Mouse (Mus musculus) MEL (cell line): ENCODE data around the gene Tarbp2. TPM values are rescaled to one million over a fixed set of nuclear protein-coding genes. Genes with fewer than 3 reads are reported as not detected.

ENCODE experiments used
- DNase-seq: peaks from one replicate; pipeline ENCODE4 v3.0.0; 2011; ENCODE audit warnings: low read depth, low spot score
- H3K27ac ChIP-seq: 2 replicates; pipeline ENCODE4 v1.5.1; 2012; ENCODE audit warnings: low read depth, mild to moderate bottlenecking, control low read depth, low read length, moderate library complexity; ENCODE audit not compliant: control insufficient read depth
- H3K27me3 ChIP-seq, 2 experiments: fragments of 150-350 bp in 1 of 2; sonication (generic) in 1 of 2; 2 replicates each; pipeline ENCODE4 v1.6.1; 2012; ENCODE audit warnings: low read length in 2 of 2, mild to moderate bottlenecking in 2 of 2, improper control_type of control experiment in 1 of 2, moderate library complexity in 1 of 2; ENCODE audit not compliant: insufficient read depth in 2 of 2, control insufficient read depth in 1 of 2
- H3K36me3 ChIP-seq, 2 experiments: 2 replicates each; pipeline ENCODE4 v1.6.1; 2012 to 2014; ENCODE audit warnings: low read length in 2 of 2, improper control_type of control experiment in 1 of 2, inconsistent platforms in 1 of 2, mild to moderate bottlenecking in 1 of 2; ENCODE audit not compliant: insufficient read depth in 2 of 2, control insufficient read depth in 1 of 2
- H3K4me1 ChIP-seq, 2 experiments: fragments of 150-350 bp in 1 of 2; sonication (generic) in 1 of 2; 2 replicates each; pipeline ENCODE4 v1.6.1; 2012; ENCODE audit warnings: low read length in 2 of 2, improper control_type of control experiment in 1 of 2, mild to moderate bottlenecking in 1 of 2; ENCODE audit not compliant: insufficient read depth in 2 of 2, control insufficient read depth in 1 of 2
- H3K4me3 ChIP-seq, 2 experiments: fragments of 150-350 bp in 1 of 2; sonication (generic) in 1 of 2; 2 replicates each; pipeline ENCODE4 v1.5.1; 2012; ENCODE audit warnings: low read depth in 2 of 2, low read length in 2 of 2, mild to moderate bottlenecking in 2 of 2, moderate library complexity in 2 of 2, control low read depth in 1 of 2, improper control_type of control experiment in 1 of 2; ENCODE audit not compliant: control insufficient read depth in 1 of 2, insufficient read depth in 1 of 2
- H3K79me2 ChIP-seq: 2 replicates; pipeline ENCODE4 v1.6.1; 2012; ENCODE audit warnings: mild to moderate bottlenecking, low read length, moderate library complexity; ENCODE audit not compliant: control insufficient read depth, poor library complexity, insufficient read depth
- H3K9ac ChIP-seq: 2 replicates; pipeline ENCODE4 v1.6.1; 2012; ENCODE audit warnings: low read depth, mild to moderate bottlenecking, control low read depth, low read length, moderate library complexity; ENCODE audit not compliant: control insufficient read depth, poor library complexity, severe bottlenecking
- H3K9me3 ChIP-seq: fragments of 150-350 bp; sonication (generic); replicated peaks from 2 replicates; pipeline ENCODE4 v1.6.1; 2012; ENCODE audit warnings: mild to moderate bottlenecking, low read length, improper control_type of control experiment, moderate library complexity; ENCODE audit not compliant: insufficient read depth
- BHLHE40 ChIP-seq: IDR thresholded peaks from 2 replicates; pipeline ENCODE4 v1.6.1; 2012; ENCODE audit warnings: low read depth, mild to moderate bottlenecking, inconsistent platforms, low read length, improper control_type of control experiment, borderline replicate concordance
- CHD1 ChIP-seq: IDR thresholded peaks from 2 replicates; pipeline ENCODE4 v1.6.1; 2012; ENCODE audit warnings: low read depth, mild to moderate bottlenecking, inconsistent platforms, low read length, improper control_type of control experiment
- CHD2 ChIP-seq: IDR thresholded peaks from 2 replicates; pipeline ENCODE4 v1.6.1; 2011; ENCODE audit warnings: low read length, improper control_type of control experiment
- CTCF ChIP-seq, 3 experiments: IDR thresholded peaks in 2 of 3; conservative IDR thresholded peaks in 1 of 3; 2 replicates each; pipeline ENCODE4 v1.5.1; 2011 to 2012; ENCODE audit warnings: low read length in 3 of 3, low read depth in 2 of 3, mild to moderate bottlenecking in 2 of 3, improper control_type of control experiment in 1 of 3, inconsistent platforms in 1 of 3, mixed read lengths in 1 of 3, moderate library complexity in 1 of 3; ENCODE audit not compliant: control insufficient read depth in 1 of 3, insufficient read depth in 1 of 3, poor library complexity in 1 of 3, severe bottlenecking in 1 of 3
- E2F4 ChIP-seq: IDR thresholded peaks from 2 replicates; pipeline ENCODE4 v1.6.1; 2011; ENCODE audit warnings: low read depth, low read length, improper control_type of control experiment, borderline replicate concordance
- EP300 ChIP-seq, 2 experiments: IDR thresholded peaks; 2 replicates each; pipeline ENCODE4 v1.6.1; 2011; ENCODE audit warnings: improper control_type of control experiment in 2 of 2, low read length in 2 of 2, low read depth in 1 of 2, mild to moderate bottlenecking in 1 of 2
- ETS1 ChIP-seq: IDR thresholded peaks from 2 replicates; pipeline ENCODE4 v1.6.1; 2012; ENCODE audit warnings: low read depth, mild to moderate bottlenecking, inconsistent platforms, low read length, improper control_type of control experiment, moderate library complexity
- GABPA ChIP-seq: IDR thresholded peaks from 2 replicates; pipeline ENCODE4 v1.6.1; 2012; ENCODE audit warnings: low read depth, mild to moderate bottlenecking, inconsistent platforms, low read length, improper control_type of control experiment, moderate library complexity
- HCFC1 ChIP-seq: IDR thresholded peaks from 2 replicates; pipeline ENCODE4 v1.6.1; 2012; ENCODE audit warnings: low read depth, mild to moderate bottlenecking, inconsistent platforms, low read length, improper control_type of control experiment, moderate library complexity
- MAFK ChIP-seq: IDR thresholded peaks from 2 replicates; pipeline ENCODE4 v1.6.1; 2011; ENCODE audit warnings: low read depth, mild to moderate bottlenecking, low read length, improper control_type of control experiment, borderline replicate concordance
- MAZ ChIP-seq: IDR thresholded peaks from 2 replicates; pipeline ENCODE4 v1.6.1; 2012; ENCODE audit warnings: low read depth, mild to moderate bottlenecking, inconsistent platforms, low read length, improper control_type of control experiment
- MXI1 ChIP-seq: IDR thresholded peaks from 2 replicates; pipeline ENCODE4 v1.6.1; 2011; ENCODE audit warnings: mild to moderate bottlenecking, low read depth, low read length, improper control_type of control experiment
- MYB ChIP-seq: IDR thresholded peaks from 2 replicates; pipeline ENCODE4 v1.6.1; 2011; ENCODE audit warnings: mild to moderate bottlenecking, low read depth, low read length, improper control_type of control experiment
- MYC ChIP-seq: IDR thresholded peaks from 2 replicates; pipeline ENCODE4 v1.6.1; 2011; ENCODE audit warnings: low read depth, mild to moderate bottlenecking, low read length, improper control_type of control experiment, moderate library complexity
- NELFE ChIP-seq: IDR thresholded peaks from 2 replicates; pipeline ENCODE4 v1.6.1; 2011; ENCODE audit warnings: low read depth, low read length, improper control_type of control experiment
- NRF1 ChIP-seq: IDR thresholded peaks from 2 replicates; pipeline ENCODE4 v1.6.1; 2014; ENCODE audit warnings: low read depth, mild to moderate bottlenecking, inconsistent platforms, low read length, improper control_type of control experiment, moderate library complexity; ENCODE audit not compliant: poor library complexity, insufficient read depth, severe bottlenecking
- POLR2A ChIP-seq, 2 experiments: IDR thresholded peaks; 2 replicates each; pipeline ENCODE4 v1.6.1; 2011 to 2012; ENCODE audit warnings: low read length in 2 of 2, mild to moderate bottlenecking in 2 of 2, control low read depth in 1 of 2, improper control_type of control experiment in 1 of 2, low read depth in 1 of 2, moderate library complexity in 1 of 2; ENCODE audit not compliant: control insufficient read depth in 1 of 2, insufficient read depth in 1 of 2, poor library complexity in 1 of 2
- POLR2AphosphoS5 ChIP-seq: IDR thresholded peaks from 2 replicates; pipeline ENCODE4 v1.6.1; 2012; ENCODE audit warnings: low read depth, borderline replicate concordance, mild to moderate bottlenecking, inconsistent platforms, low read length, moderate library complexity, mixed read lengths
- RAD21 ChIP-seq: IDR thresholded peaks from 2 replicates; pipeline ENCODE4 v1.6.1; 2011; ENCODE audit warnings: mild to moderate bottlenecking, low read depth, low read length, improper control_type of control experiment
- RCOR1 ChIP-seq: IDR thresholded peaks from 2 replicates; pipeline ENCODE4 v1.6.1; 2012; ENCODE audit warnings: low read depth, mild to moderate bottlenecking, inconsistent platforms, low read length, improper control_type of control experiment
- SIN3A ChIP-seq: IDR thresholded peaks from 2 replicates; pipeline ENCODE4 v1.6.1; 2012; ENCODE audit warnings: low read length, improper control_type of control experiment, inconsistent platforms
- SMC3 ChIP-seq: IDR thresholded peaks from 2 replicates; pipeline ENCODE4 v1.6.1; 2011; ENCODE audit warnings: low read depth, low read length, improper control_type of control experiment
- TBP ChIP-seq: IDR thresholded peaks from 2 replicates; pipeline ENCODE4 v1.8.0; 2011; ENCODE audit warnings: low read depth, low read length, improper control_type of control experiment
- TCF12 ChIP-seq: IDR thresholded peaks from 2 replicates; pipeline ENCODE4 v1.6.1; 2014; ENCODE audit warnings: low read depth, mild to moderate bottlenecking, inconsistent platforms, low read length, improper control_type of control experiment, moderate library complexity
- UBTF ChIP-seq: IDR thresholded peaks from 2 replicates; pipeline ENCODE4 v1.6.1; 2012; ENCODE audit warnings: low read depth, mild to moderate bottlenecking, inconsistent platforms, low read length, improper control_type of control experiment, moderate library complexity, borderline replicate concordance; ENCODE audit not compliant: insufficient read depth
- ZKSCAN1 ChIP-seq: IDR thresholded peaks from 2 replicates; pipeline ENCODE4 v1.6.1; 2012; ENCODE audit warnings: low read depth, mild to moderate bottlenecking, inconsistent platforms, low read length, improper control_type of control experiment, moderate library complexity
- ZMIZ1 ChIP-seq: IDR thresholded peaks from 2 replicates; pipeline ENCODE4 v1.6.1; 2012; ENCODE audit warnings: low read depth, mild to moderate bottlenecking, inconsistent platforms, low read length, improper control_type of control experiment, moderate library complexity
- ZNF384 ChIP-seq: IDR thresholded peaks from 2 replicates; pipeline ENCODE4 v1.6.1; 2012; ENCODE audit warnings: low read depth, mild to moderate bottlenecking, inconsistent platforms, low read length, improper control_type of control experiment
- polyA plus RNA-seq, 2 experiments: library from polyadenylated mRNA; stranded (reverse) in 1 of 2; unstranded in 1 of 2; fragments of >175 nt in 1 of 2; fragments of >200 nt in 1 of 2; gene quantifications; 2 replicates each; pipeline versions ENCODE4 v1.2.1 to v1.2.4; 2012; ENCODE audit warnings: low replicate concordance in 2 of 2, low read depth in 1 of 2; ENCODE audit not compliant: insufficient read length in 2 of 2, insufficient read depth in 1 of 2, missing spikeins in 1 of 2
- total RNA-seq: library from RNA; depleted of rRNA; stranded (reverse); fragments of 300-350 nt; gene quantifications from 2 replicates; pipeline ENCODE4 v1.2.3, GENCODE M21; 2012

Gene Tarbp2
- total and polyA plus RNA-seq, 3 experiments: 155 to 182 TPM; not detected in 1

GRCm38 (mm10) chr15:102518859-102519201 is 838 bp downstream of the Tarbp2 start:
- no peak for DNase-seq
- H3K4me1 ChIP-seq: peaks cover 5 to 20% of the 10 kb centered on the region in 2 experiments; a peak in 3 of 4 replicates
- peak overlapping the region; percentile 67 to 80 for H3K4me3 ChIP-seq
- no peak for TF ChIP-seq HCFC1
- TF ChIP-seq TBP: no peak
- no peak for TF ChIP-seq CHD2
- TF ChIP-seq MAFK: no peak
- TF ChIP-seq MAZ: no peak
- TF ChIP-seq ZNF384: no peak
- no peak; a peak in 1 of 4 replicates for TF ChIP-seq POLR2A (IDR thresholded peaks at IDR 0.05; ENCODE audit: control insufficient read depth in 1 of 2, insufficient read depth in 1 of 2, low read depth in 1 of 2, low read length in 2 of 2, poor library complexity in 1 of 2)
- TF ChIP-seq CHD1: peak; percentile 94; the same call in 1 of the 2 replicates
- no peak for TF ChIP-seq MYB
- TF ChIP-seq MYC: no peak; the same call in 1 of the 2 replicates
- TF ChIP-seq MXI1: no peak; the same call in none of the 2 replicates
- no peak for TF ChIP-seq CTCF (IDR thresholded peaks at IDR 0.05 in 2 of 3, conservative IDR thresholded peaks at IDR 0.05 in 1 of 3; ENCODE audit: control insufficient read depth in 1 of 3, insufficient read depth in 1 of 3, low read depth in 2 of 3, low read length in 3 of 3, poor library complexity in 1 of 3, severe bottlenecking in 1 of 3)
- no peak for TF ChIP-seq POLR2AphosphoS5
- TF ChIP-seq EP300 (IDR thresholded peaks at IDR 0.05; ENCODE audit: low read depth in 1 of 2, low read length in 2 of 2): 0 out of 4 replicates have a peak, but pooled peaks of 1 of the 2 experiments have one; percentile 9
- TF ChIP-seq ZKSCAN1: no peak
- no peak; the same call in 1 of the 2 replicates for TF ChIP-seq ZMIZ1
- no peak for TF ChIP-seq SMC3
- 0 out of 2 replicates have a peak, but pooled peaks have one; percentile 11 for TF ChIP-seq E2F4
- peak; percentile 11 for TF ChIP-seq SIN3A
- 0 out of 2 replicates have a peak, but pooled peaks have one; percentile 5 for TF ChIP-seq ETS1
- no peak for TF ChIP-seq NRF1
- TF ChIP-seq GABPA: no peak
- no peak for TF ChIP-seq BHLHE40
- no peak for TF ChIP-seq NELFE
- no peak for TF ChIP-seq TCF12
- no peak for TF ChIP-seq RCOR1
- TF ChIP-seq UBTF: 0 out of 2 replicates have a peak, but pooled peaks have one; percentile 42
- TF ChIP-seq RAD21: no peak
- peak overlapping the region; percentile 95 for H3K27ac ChIP-seq
- no peaks in the 10 kb centered on the region for H3K9me3 ChIP-seq
- peaks cover 17% of the 10 kb centered on the region for H3K79me2 ChIP-seq
- H3K36me3 ChIP-seq: peaks cover 0 to 16% of the 10 kb centered on the region in 2 experiments; a peak in 2 of 4 replicates
- H3K27me3 ChIP-seq: no peaks in the 10 kb centered on the region
- peak overlapping the region; percentile 86 for H3K9ac ChIP-seq
